In genomic region chr5:121290289-121290688, GRCm38 (mm10) we compare ENCODE assay signal across 13 mouse cellular contexts.
"Had no signal": no experiment of that assay in that cellular context is flagged by ENCODE, and none has a peak within 500 bp of the region (broad histone marks: within the 10 kb centered on the region; RNA-seq: fewer than 3 reads in every experiment).

No protein-coding gene starts in this region.

- DNase-seq: lung, adult 18-20 months; lung, embryonic 14.5 days; lung, postnatal 10 days; lung, postnatal 4 days; right cerebral cortex, postnatal 14 days; right cerebral cortex, postnatal 4 days; spleen, adult 18-20 months; thymus, adult 2 months; thymus, postnatal 25 days; thymus, postnatal 4 days had no signal

- H3K9me3 ChIP-seq: midbrain, embryonic 13.5 days; midbrain, embryonic 15.5 days; neural tube, embryonic 12.5 days had no signal

- H3K4me1 ChIP-seq: midbrain, embryonic 13.5 days; midbrain, embryonic 15.5 days; neural tube, embryonic 12.5 days had no signal

- H3K4me3 ChIP-seq: midbrain, embryonic 13.5 days; midbrain, embryonic 15.5 days; neural tube, embryonic 12.5 days had no signal

- H3K27me3 ChIP-seq: midbrain, embryonic 13.5 days; midbrain, embryonic 15.5 days; neural tube, embryonic 12.5 days had no signal

- H3K27ac ChIP-seq: midbrain, embryonic 13.5 days; midbrain, embryonic 15.5 days; neural tube, embryonic 12.5 days had no signal
